Mouse (Mus musculus) heart, adult 11 months (tissue): ENCODE measurements around the gene Hspb3.

ENCODE experiments used
- DNase-seq: peaks from one replicate; pipeline ENCODE4 v3.0.0; 2022

Gene Hspb3

GRCm38 (mm10) chr13:113663151-113663779 lies at the start of gene Hspb3:
Gene Hspb3 (minus strand): TSS chr13:113663676.
- peak; percentile 94 for DNase-seq

DNA sequence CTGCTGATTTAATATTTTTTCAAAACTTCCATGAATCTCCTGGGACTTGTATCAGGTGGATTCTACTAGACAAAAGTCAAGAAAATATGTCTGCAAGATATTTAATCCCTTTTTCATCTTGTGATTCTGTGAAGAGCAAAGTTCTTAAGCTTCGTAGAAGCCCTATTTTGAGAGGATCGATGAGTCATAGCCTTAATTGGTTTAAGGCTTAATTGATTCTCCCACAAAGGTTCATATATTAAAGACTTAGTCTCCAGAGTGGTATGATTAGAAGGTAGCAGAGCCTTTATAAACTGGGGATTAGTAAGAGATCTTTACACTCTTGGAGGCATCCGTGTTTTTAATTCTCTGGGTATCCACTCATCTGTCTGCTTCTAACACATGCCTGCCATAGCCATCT lies 49.7 kb upstream of the Hspb3 start:
- DNase-seq, result no peak

DNA sequence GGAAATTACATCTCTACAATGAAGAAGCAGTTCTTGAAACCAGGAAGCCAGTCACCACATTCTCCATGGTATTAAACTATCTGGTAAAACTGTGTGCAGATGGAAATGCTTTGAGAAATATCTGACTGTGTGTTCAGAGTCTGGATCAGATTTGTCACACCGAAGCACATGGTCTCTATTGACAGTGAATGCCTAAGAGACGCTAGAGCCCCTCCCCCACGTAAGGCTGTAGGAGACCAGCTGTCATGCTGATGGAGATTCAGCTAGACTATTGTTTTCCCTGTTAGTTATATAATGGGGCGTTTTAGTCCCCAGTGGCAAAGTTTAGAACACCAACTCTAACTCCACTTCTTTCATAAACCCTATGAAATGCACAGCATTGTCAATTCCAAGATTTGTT lies 42.7 kb upstream of the Hspb3 start:
- DNase-seq, result no peak

- no peak for DNase-seq
These were observed 37.7 kb upstream of the Hspb3 start for GRCm38 (mm10) chr13:113701185-113701584.

- DNase-seq, result no peak
These were observed 36.5 kb upstream of the Hspb3 start for GRCm38 (mm10) chr13:113699928-113700327.

GRCm38 (mm10) chr13:113699415-113699873 lies 36.0 kb upstream of the Hspb3 start:
- peak; percentile 82 for DNase-seq

GRCm38 (mm10) chr13:113696838-113697321 lies 33.4 kb upstream of the Hspb3 start:
- DNase-seq, result peak; percentile 80

GRCm38 (mm10) chr13:113693383-113693782 lies 29.9 kb upstream of the Hspb3 start:
- peak; percentile 86 for DNase-seq

DNA sequence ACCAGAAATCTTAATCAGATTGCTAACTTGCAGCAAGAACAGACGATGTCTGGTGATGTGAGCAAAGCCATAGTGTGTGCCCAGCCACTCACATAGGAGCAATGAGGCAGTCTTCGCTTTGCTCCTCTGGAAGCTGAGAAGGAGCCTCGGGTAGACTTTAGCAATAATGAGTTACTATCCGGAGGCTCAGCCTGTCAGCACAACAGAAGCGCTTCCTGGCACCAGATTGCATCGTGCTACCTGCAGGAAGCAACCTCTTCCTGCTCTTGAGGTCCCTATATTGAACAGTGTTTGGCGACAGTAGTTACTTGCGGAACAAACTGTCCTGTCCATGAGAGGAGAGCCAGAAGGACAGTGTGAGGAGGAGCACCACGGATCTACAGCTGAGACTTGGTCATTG lies 28.2 kb upstream of the Hspb3 start:
- peak; percentile 61 for DNase-seq

- peak; percentile 55 for DNase-seq
These were observed 26.4 kb upstream of the Hspb3 start for GRCm38 (mm10) chr13:113689883-113690282.

GRCm38 (mm10) chr13:113686691-113687121 lies 23.2 kb upstream of the Hspb3 start:
- DNase-seq, result peak; percentile 53

DNA sequence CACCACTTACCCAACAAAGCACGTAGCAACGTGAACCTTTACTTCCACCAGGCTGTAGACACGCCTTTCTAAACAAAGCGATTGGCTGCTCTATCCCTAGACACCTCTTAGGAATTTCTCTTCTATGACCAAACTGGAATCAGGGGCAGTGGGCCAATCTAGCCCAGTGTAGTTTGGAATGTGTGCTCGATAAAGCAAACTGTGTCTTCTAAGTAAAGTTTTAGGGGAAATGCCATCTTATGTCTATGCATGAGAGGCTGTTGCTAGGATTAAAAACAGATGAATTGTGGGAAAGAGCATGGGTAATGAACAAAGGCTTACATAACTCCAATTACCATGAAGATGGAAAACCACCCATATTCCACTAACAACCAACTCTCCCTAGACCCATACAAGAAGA lies 19.3 kb upstream of the Hspb3 start:
- DNase-seq, result no peak

DNA sequence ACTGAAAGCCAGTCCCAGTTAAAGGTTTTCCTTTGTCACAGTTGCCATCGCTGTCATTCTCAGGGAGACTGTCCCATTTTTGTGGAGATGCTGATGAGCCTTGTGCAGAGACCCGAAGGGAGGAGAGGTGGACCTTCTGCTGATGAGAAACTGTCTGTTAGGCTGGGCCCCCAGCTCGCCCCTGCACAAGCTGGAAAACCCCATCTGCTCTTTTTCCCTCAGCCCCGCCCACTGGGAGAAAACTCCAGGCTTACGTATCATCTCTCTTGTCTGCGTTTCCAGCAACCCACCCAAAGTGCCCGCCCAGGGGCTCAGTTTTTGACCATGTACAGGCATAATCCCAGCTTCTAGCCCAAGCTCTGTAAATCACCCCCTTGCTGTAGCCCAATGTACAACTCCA lies 17.2 kb upstream of the Hspb3 start:
- peak; percentile 86 for DNase-seq

DNA sequence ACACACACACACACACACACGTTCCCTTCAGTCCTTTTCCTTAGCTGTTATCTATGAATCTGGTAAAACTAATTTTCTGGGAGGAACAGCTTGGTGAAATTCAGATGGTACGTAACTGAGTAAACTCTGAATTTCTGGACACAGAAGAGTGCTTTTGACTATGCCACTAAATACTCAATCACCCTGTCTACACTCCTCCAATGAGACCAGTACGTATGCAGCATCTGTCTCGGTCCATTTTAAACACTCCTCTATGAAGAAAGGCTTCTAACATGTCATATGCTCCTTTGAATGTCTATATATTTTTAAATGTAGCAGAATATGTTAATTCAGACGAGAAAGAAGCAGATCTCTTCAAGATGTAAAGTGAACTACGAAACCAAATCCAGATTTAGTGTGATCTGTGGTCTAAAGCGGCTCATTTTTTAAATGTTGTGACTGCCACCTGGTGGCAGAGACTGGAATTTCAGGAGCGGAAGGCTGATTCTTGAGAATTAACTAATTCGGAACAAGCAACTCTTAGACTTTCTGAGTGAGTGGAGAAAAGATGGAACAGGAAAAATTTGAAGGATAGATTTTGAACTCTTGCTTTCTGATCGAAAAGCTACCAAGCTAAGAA lies 6.1 kb upstream of the Hspb3 start:
- DNase-seq, result no peak

GRCm38 (mm10) chr13:113663883-113664282 lies 407 bp upstream of the Hspb3 start:
- DNase-seq, result peak; percentile 74

DNA sequence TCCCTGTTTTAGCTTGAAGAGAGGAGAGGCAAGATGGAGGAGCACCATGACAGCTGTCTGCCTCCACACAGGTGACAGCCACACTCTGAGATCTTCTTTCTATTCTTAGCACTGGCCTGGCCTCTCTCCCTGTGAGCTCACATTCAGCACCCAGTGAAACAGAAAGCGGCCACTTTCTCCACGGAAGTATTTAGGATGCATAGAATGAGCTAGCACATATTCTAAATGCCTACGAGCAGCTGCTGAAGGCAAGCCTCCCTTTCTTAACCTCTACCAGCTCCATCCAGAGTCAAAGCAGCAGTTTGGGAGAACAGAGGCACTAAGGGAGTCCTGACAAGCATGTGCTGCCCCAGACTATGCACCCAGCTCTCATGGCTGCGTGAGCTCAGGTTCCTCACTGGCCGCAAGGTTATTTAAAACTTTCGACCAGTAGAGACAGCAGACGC lies 1.6 kb downstream of the Hspb3 start:
- DNase-seq, result peak; percentile 90

- peak; percentile 94 for DNase-seq
These were observed 2.7 kb downstream of the Hspb3 start for GRCm38 (mm10) chr13:113660576-113661310.

- DNase-seq, result no peak
These were observed 6.3 kb downstream of the Hspb3 start for GRCm38 (mm10) chr13:113657204-113657603.

- DNase-seq, result no peak
These were observed 6.8 kb downstream of the Hspb3 start for GRCm38 (mm10) chr13:113656639-113657038.

DNA sequence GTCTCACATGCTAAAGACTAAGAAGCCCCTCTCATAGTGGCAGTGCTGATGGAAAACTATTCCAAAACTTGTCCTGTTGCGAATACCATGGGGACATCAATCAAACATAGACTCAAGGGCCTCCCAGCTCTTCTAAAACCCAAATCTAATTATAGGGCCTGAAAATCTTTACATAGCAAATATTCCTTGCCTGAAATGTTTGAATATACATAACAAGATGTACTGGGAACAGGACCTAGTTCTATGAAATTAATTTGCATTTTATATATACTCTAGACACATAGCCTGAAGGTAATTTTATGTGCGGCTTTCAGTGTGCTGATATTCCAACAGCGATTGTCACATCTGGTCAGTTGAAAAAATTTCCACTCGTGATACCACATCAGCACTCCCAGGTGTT lies 8.0 kb downstream of the Hspb3 start:
- no peak for DNase-seq

- peak; percentile 75 for DNase-seq
These were observed 22.4 kb downstream of the Hspb3 start for GRCm38 (mm10) chr13:113640944-113641597.

DNA sequence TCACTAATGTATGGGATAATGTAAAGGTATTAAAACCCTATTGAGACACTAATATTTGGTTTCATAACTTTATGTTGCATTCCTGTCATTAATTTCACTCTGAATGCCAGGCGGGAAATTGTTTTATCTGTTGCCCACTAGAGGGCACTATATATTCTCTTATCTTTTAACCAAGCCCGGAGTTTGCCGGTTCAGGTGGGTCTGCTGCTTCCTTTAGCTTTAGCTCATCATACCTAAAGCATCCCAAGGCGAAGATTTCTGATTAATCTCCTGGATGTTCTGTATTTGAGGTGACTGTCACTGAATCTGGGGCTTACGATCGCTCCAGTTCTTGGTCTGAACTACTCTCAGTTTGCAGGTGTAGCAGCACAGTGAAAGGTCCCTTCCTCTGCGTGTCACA lies 24.6 kb downstream of the Hspb3 start:
- DNase-seq, result peak; percentile 68

GRCm38 (mm10) chr13:113635799-113636222 lies 27.7 kb downstream of the Hspb3 start:
- peak; percentile 90 for DNase-seq
